ENCODE assay signal across 11 mouse cellular contexts in the genomic region with DNA sequence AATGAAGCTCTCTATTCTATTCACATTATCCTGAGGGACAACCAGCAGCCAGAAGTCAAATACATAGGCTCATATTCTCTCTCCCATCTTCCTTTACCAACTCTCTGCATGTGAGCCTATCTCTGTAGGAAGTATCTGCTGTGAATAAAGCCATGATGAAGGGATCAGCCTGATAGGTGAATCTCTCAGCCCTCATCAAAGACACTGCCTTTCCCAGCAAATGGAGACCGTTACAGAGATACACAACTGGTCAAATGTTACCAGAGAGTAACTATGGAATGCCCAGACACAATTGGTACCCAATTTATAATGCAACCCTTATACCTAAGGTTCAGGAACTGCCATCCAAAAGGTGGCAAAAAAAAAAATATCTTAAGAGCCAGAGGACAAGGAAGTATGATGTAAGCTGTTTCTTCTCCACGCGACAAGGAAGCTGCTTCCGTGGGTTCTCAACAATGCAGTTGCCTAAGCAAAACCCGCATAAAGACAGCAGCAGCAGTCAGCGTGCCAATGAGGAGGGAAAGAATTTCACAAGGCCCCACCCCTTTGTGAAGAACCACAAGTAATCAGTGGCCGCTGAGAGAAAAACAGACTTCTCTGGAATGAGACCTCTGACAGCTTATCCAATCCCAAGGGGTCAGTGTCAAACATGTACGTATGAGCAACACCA.
DNase-seq lines count a peak whose midpoint lies in the region; ATAC-seq and TF ChIP-seq lines count a peak whose summit lies in the region.
"Had no signal": no experiment of that assay in that cellular context is flagged by ENCODE, and none has a peak within 500 bp of the region (broad histone marks: within the 10 kb centered on the region; RNA-seq: fewer than 3 reads in every experiment).

No protein-coding gene starts in this region.

- 60% methylated on average over 8 of the region's 8 CpGs for WGBS in kidney, embryonic 15.5 days
- 14% methylated on average over 8 of the region's 8 CpGs for WGBS in liver, embryonic 12.5 days (ENCODE audit: insufficient replicate concordance)
- WGBS in stomach, embryonic 15.5 days, result 29% methylated on average over 8 of the region's 8 CpGs

- H3K9ac ChIP-seq in kidney, embryonic 15.5 days, result no peak overlapping the region
- no peak overlapping the region for H3K9ac ChIP-seq in liver, embryonic 12.5 days
- H3K9ac ChIP-seq in stomach, embryonic 15.5 days, result no peak overlapping the region
- H3K9ac ChIP-seq: embryonic facial prominence, embryonic 15.5 days; midbrain, embryonic 12.5 days had no signal

- H3K27me3 ChIP-seq in kidney, embryonic 15.5 days, result no peaks in the 10 kb centered on the region
- no peaks in the 10 kb centered on the region for H3K27me3 ChIP-seq in liver, embryonic 12.5 days (replicated peaks)
- H3K27me3 ChIP-seq in stomach, embryonic 15.5 days (replicated peaks), result no peaks in the 10 kb centered on the region
- H3K27me3 ChIP-seq: embryonic facial prominence, embryonic 15.5 days; midbrain, embryonic 12.5 days had no signal

- ATAC-seq in kidney, embryonic 15.5 days (replicated peaks; ENCODE audit: low FRiP score), result no peak
- ATAC-seq in liver, embryonic 12.5 days, result peak; percentile 73
- ATAC-seq in stomach, embryonic 15.5 days (ENCODE audit: insufficient read depth, low FRiP score, low read depth), result peak; percentile 50; the same call in 1 of the 2 replicates

- no peaks in the 10 kb centered on the region for H3K4me1 ChIP-seq in kidney, embryonic 15.5 days
- H3K4me1 ChIP-seq in liver, embryonic 12.5 days, result peaks cover 9% of the 10 kb centered on the region
- H3K4me1 ChIP-seq in stomach, embryonic 15.5 days, result no peaks in the 10 kb centered on the region
- H3K4me1 ChIP-seq: embryonic facial prominence, embryonic 15.5 days; midbrain, embryonic 12.5 days had no signal

- no peaks in the 10 kb centered on the region for H3K36me3 ChIP-seq in kidney, embryonic 15.5 days
- H3K36me3 ChIP-seq in liver, embryonic 12.5 days, result no peaks in the 10 kb centered on the region
- no peaks in the 10 kb centered on the region for H3K36me3 ChIP-seq in stomach, embryonic 15.5 days
- H3K36me3 ChIP-seq: embryonic facial prominence, embryonic 15.5 days; midbrain, embryonic 12.5 days had no signal

- peak; percentile 19 for DNase-seq in kidney, postnatal 14 days
- DNase-seq in embryo, embryonic 10.5 days (ENCODE audit: low spot score), result peak; percentile 30
- no peak for DNase-seq in left cerebral cortex, postnatal 36 days (ENCODE audit: low spot score in 2 of 2)
- DNase-seq in left cerebral cortex, adult 2 months (ENCODE audit: extremely low spot score in 1 of 2, low spot score in 2 of 2), result no peak
- no peak for DNase-seq in retina, postnatal 1 day
- DNase-seq: adrenal gland, postnatal 36 days had no signal

- H3K9me3 ChIP-seq in kidney, embryonic 15.5 days (replicated peaks), result no peaks in the 10 kb centered on the region
- H3K9me3 ChIP-seq in liver, embryonic 12.5 days (replicated peaks), result no peaks in the 10 kb centered on the region
- no peaks in the 10 kb centered on the region for H3K9me3 ChIP-seq in stomach, embryonic 15.5 days
- H3K9me3 ChIP-seq: embryonic facial prominence, embryonic 15.5 days; midbrain, embryonic 12.5 days had no signal

- H3K27ac ChIP-seq in kidney, embryonic 15.5 days, result no peak overlapping the region
- peak overlapping the region; percentile 41; the same call in 1 of the 2 replicates for H3K27ac ChIP-seq in liver, embryonic 12.5 days
- no peak overlapping the region for H3K27ac ChIP-seq in stomach, embryonic 15.5 days
- H3K27ac ChIP-seq in left cerebral cortex, adult 2 months, result no peak overlapping the region
- H3K27ac ChIP-seq: embryonic facial prominence, embryonic 15.5 days; midbrain, embryonic 12.5 days had no signal

- no peak for TF ChIP-seq CTCF in left cerebral cortex, adult 2 months (IDR thresholded peaks at IDR 0.05)

- intact Hi-C loops in left cerebral cortex, postnatal 36 days (cut with DNase I), result no loop called here
- intact Hi-C loops in left cerebral cortex, adult 2 months (cut with DNase I), result no loop called here

- no peak overlapping the region for H3K4me3 ChIP-seq in kidney, embryonic 15.5 days (replicated peaks)
- peak overlapping the region; percentile 6; the same call in 1 of the 2 replicates for H3K4me3 ChIP-seq in liver, embryonic 12.5 days
- no peak overlapping the region for H3K4me3 ChIP-seq in stomach, embryonic 15.5 days (replicated peaks)
- H3K4me3 ChIP-seq in left cerebral cortex, adult 2 months, result no peak overlapping the region
- H3K4me3 ChIP-seq: embryonic facial prominence, embryonic 15.5 days; midbrain, embryonic 12.5 days had no signal

- H3K4me2 ChIP-seq in kidney, embryonic 15.5 days, result no peak overlapping the region
- H3K4me2 ChIP-seq in liver, embryonic 12.5 days, result peak overlapping the region; percentile 48
- H3K4me2 ChIP-seq in stomach, embryonic 15.5 days, result no peak overlapping the region
- H3K4me2 ChIP-seq: embryonic facial prominence, embryonic 15.5 days; midbrain, embryonic 12.5 days had no signal

Comparison
In these comparisons a context has a peak if more than half of its experiments do, and no peak if none do; other contexts are left out.
1. DNase-seq: peak in kidney, postnatal 14 days (single experiment) and embryo, embryonic 10.5 days (single experiment); none in left cerebral cortex, postnatal 36 days (0 of 2), left cerebral cortex, adult 2 months (0 of 2) and retina, postnatal 1 day (single experiment).